Mouse (Mus musculus) CD4-positive, CD25-positive, alpha-beta regulatory T cell, adult 4 months (primary cell): ENCODE results near the gene Cadm4. TPM values are rescaled to one million over a fixed set of nuclear protein-coding genes. Genes with fewer than 3 reads are reported as not detected.
"Not testable (repeated sequence)": the region's sequence is repeated elsewhere in the genome, so short reads cannot be mapped to it uniquely, and the experiment has no call there.

ENCODE experiments used
- ATAC-seq: one replicate; pipeline ENCODE4 v1.8.0; 2017
- polyA plus RNA-seq, 2 experiments: library from polyadenylated mRNA; unstranded; fragments of 100-300 nt; shearing (Covaris generic); gene quantifications; one replicate each; pipeline ENCODE4 v1.2.1; 2017

The Cadm4 gene
- polyA plus RNA-seq, 2 experiments from 2014 or later, result not detected

DNA sequence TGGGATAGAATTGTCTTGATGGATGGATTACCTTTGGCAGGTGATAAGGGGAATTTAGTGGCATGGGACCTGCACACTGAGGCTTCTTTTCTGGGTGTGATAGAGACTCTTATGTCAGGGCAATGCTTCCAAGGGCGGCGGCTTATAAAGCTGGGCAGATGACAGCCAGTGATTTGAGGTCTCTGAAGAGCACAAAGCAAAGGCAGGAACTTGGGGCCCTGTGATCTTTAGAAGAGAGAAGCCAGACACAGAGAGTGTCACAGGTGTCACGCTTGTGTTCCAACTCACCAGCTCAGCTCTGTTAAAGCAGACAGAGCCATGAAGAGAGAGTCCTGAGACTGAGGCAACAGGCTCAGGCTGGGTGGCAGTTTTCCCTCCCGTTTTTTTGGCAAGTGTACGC lies 13.9 kb upstream of the Cadm4 start:
- ATAC-seq, result peak; percentile 76

DNA sequence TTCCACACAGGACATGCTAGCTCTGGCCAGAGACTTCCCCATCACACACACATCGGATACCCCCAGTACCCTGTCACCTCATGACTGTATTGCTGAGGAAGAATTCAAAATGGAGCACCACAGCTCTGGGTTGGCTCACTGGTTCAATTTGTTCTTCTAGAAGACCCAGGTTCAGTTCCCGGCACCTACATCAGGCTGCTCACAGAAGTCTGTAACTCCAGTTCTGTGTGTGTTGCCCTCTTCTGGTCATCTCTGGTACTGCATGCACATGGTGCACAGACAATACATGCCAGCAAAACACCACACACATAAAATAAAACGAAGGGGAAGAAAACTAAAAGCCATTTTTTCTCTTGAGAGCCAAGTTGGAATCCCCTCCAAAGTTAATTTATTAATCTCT lies 12.7 kb upstream of the Cadm4 start:
- no peak for ATAC-seq

DNA sequence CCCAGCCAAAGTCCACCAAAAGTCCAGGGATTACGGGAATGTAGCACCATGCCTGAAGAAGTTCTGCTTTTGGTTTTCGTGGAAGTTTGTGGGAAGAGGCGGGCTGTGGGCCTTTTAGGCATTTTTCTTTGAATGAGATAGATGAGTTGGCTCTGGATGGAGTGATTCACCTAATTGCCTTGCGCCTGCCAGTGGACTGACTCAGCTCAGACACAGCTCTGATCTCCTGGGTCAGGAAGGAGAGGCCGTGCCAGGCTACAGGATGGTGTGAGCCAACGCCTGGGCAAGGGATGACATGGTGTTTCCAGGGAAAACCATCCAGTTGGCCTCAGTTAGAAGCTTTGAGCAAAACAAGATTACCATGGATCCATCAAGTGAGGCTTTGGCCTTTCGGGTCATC lies 11.5 kb upstream of the Cadm4 start:
- ATAC-seq, result no peak

DNA sequence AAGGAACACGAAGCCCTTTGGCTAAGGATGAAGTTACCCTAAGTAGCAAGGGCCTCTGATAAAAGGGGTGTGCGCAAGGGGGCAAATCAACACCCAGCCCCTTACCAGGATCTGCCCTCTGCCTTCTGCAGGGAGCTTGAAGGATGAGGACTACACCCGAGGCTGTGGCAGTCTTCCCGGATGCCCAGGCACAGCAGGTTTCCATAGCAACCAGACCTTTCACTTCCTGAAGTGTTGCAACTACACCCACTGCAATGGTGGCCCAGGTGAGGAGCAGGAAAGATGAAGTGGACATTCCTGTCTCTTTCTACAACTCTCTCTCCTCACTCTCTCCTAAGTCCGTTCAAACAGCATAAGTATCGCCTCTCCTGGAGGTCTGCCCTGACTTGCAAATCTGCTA lies 9.4 kb upstream of the Cadm4 start:
- no peak for ATAC-seq

DNA sequence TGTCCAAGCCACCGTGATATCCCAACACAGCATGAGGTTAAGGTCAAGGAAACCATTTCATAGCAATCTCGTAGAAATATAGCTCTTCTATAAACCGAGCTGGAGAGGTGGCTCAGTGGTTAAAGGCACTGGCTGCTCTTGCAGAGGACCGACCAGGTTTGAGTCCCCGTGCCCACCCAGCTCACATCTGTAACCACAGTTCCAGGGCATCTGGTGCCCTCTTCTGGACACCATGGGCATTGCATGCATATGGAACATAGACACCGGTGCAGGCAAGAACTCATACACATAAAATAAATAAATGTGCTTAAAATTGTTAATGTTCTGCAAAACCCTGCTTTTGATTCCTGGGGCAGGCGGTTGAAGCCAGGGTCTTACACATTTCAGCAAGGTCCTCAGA lies 8.9 kb upstream of the Cadm4 start:
- no peak for ATAC-seq

DNA sequence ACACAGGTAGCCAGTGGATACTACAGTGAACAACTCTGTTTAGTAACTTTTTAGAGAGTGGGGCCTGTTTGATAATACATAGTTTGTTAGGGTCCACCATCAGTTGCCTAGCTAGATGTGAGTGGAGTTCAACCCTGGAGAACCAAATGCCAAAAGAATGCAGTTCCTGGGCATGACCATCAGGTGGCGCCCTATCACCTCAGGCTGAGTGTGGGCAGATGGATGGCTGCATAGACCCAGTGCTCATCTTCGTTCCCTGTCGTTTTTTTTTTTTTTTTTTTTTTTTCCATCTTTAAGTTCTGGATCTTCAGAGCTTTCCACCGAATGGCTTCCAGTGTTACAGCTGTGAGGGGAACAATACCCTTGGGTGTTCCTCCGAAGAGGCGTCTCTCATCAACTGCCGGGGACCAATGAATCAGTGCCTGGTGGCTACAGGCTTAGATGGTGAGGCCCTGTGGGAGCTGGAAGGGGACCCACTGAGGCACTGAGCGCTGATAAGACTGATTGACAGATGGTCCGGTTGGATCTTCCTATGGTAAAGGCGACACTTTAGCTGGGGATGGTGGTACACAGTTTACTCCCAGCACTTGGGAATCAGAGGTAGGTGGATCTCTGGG lies 7.8 kb upstream of the Cadm4 start:
- peak; percentile 72 for ATAC-seq

DNA sequence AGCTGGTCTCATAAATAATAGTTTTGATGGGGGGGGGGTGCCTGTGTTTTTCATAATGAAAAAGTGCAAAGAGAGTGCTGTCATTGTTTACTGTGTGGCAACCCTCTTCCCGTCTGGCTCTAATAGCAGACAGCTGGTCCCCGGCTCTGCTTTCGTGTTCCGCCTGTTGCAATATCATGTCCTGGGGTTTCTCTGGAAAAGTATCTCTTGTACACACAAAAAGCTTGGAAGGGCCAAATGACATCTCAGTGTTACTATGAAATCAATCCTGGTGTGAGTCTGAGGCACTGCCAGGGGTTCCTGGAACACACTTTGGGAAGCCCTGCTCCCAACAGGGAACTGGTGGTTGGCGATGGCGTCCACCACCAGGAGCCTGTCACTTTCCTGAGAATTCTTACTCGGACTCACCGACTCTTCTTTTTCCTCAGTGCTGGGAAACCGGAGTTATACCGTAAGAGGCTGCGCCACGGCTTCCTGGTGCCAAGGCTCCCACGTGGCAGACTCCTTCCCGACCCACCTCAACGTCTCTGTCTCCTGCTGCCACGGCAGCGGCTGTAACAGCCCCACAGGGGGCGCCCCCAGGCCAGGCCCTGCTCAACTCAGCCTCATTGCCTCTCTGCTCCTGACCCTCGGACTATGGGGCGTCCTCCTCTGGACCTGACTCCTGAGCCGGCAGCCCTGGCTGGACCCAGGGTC lies 6.9 kb upstream of the Cadm4 start:
- ATAC-seq, result no peak

DNA sequence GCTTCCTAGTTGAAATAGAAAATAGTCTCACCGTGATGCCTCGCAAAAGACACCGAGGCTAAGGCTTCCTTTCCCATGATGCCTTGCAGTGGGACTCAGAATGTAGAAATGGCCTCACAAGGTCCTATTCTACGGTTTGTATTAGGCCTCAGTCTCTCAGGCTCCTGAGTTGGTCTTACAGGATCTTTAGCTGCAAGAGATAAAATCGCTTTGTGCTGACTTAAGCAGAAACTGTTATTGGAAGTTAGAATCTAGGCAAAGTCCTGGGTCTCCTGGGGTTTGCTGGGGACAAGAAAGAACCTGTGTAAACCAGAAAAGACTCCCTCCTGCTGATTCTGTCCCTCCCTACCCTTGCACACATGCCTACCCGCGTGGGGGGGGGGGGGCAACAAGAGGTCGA lies 5.5 kb upstream of the Cadm4 start:
- ATAC-seq, result no peak

DNA sequence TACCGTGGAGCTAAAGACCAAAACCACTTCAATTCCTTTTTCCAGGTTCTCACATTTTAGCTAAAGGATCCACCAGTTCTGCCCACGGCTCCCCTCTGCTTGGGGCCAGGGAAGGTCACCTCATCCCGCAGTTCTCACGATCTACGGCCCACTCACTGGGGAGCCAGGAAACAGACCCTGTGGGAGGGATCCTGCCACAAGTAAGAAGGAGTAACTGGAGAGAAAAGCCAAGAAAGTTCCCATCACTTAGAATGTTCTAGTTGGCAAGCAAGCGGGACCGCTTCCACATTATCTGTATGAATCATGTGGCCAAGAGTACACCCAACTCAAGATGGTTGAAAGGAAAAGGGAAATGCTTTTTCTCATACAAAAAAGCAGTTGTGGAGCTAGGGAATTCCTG lies 5.0 kb upstream of the Cadm4 start:
- no peak for ATAC-seq

DNA sequence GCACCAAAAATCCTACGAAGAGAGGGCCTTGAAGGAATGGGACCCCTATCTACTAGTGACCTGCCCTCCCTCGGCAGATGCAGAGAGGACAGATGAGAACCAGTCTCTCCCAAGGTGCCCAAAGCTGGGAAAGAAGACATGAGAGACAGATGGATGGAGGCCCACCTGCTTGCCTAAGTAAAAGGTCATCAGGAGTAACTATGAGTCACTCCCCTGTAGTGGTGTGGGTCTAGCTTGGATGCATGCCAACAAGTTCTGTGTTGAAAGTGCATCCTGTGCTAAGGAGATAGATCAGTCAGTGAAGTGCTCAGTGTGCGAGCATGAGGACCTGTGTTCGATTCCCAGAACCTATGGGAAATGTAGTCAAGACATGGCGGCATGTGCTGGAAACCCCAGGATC lies 2.9 kb upstream of the Cadm4 start:
- ATAC-seq, result no peak

DNA sequence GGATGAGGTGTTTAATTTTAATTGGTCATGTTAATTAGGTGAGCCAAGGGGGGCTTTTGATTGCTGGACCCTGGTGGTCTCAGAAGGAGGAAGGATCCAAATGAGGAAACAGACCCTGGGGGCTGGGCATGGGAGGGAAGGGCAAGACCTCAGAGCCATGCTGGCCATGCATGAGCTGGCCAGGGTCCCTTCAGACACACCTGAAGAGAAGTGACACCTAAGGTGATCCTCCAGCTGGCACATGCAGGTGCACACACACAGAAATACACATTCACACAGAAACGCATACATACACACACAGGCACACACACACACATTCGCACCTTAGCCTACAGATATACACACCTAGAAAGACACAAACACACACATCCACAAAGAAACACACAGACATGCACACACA lies 2.1 kb upstream of the Cadm4 start:
- no peak for ATAC-seq

DNA sequence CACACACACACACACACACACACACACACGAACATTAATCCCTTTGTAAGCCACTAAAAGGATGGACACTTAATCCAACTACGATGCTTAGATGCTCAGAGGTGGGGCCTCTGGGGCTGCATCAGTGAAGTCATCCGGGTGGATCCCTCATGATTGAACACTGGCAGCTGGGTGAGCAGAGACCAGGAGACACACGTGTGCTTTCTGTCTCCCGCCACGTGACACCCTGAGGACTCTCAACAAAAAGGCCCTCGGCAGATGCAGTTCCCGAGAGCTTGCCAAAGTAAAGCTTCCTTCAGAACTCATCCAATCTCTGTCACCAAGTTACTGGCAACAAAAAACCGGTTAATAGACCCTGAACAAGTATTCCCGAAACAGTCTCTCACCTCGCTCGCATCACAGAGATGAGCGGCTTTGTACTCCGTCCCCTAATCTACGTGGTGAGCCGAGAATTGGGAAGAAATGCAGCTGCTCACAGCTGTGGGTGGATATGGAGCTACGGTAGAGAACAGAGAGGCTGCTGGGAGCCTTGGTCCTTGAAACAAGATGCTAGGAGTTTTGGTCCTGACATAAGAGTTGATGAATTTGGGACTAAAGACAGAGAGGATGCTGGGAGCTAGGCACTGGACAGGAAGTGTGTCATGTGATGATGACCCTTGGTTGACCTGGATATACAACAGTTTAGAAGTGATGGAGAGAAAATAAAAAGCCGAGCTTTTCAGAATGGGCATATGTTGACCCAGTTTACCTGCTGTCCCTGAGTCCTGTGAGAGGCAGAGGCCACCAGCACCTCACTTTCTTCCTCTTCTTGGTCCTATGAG lies 1.5 kb upstream of the Cadm4 start:
- no peak for ATAC-seq

DNA sequence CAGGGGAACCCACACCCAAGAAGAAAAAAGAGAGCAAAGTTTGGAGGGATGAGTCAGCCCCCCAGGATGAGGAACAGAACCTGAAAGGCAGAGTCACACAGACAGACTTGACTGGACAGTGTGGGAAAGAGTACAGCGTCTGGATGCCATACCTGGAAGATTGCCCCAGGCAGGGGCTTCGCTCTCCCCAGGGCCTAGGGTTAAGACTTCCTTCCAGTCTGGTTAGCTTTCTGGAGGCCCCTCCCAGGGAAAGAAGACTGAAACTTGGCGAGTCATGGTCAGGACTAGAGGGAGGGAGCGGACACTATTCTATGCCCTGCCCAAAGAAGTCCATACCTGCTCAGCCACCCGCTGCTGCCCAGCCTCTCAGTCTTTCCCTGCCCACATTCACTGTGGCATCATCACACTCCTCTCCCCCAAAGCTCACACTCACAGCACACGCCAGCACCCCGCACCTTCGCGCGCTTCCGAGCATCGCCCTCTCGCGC lies 793 bp upstream of the Cadm4 start:
- no peak for ATAC-seq

DNA sequence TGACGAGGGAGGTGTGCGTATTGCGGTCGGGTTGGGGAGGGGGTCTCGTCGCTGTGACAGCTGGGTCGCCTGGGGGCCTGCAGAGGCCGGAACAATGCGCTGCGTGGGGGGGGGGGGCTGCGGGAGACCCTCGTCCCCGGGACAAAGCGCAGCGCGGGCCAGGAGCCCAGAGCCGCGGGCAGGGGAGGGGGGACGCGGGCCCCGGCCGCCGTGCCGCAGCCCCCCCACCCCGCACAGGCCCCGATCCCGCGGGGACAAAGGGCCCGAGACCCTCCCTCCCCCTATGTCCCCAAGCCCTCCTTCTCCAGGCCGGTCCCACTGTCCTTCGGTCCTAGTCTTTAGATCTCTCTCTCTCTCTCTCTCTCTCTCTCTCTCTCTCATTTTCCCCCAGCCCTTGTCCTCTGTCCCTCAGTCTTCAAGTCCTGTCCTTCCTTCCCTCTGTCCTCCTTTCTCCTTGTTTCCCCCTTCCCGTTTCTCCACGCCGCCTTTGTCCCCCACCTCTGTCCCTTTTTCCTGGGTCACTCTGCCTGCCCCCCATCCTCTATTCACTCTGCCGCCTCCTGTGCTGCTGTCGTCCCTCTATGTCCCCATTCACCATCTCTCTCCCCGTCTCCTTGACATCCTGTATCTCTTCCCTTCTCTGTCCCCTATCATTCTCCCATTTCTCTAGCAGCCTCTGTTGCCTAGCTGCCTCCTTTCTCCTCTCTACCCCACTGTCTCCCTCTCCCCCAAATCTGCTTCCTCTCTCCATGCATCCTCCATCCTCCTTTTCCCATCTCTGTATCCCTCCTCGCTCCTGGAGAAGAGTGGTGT lies 591 bp downstream of the Cadm4 start:
- no peak for ATAC-seq

DNA sequence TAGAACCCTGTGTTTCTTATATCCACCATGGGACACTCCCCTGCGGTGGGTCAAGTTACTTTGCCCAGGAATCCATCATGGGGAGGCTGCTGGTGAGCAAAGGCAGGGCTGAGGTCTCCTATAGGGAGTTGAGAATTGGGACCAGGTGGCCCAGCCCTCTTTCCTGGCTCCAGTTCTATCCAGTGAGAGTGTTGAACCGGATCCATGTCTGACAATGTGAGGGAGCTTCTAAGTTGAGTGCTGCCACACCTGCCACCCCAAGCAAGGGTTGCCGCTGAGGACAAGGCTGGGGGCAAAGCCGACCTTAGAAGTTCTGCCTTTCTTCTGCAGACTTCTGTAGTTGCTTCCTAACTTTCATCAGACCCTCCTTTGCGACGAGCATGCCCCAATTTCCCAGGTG lies 1.5 kb downstream of the Cadm4 start:
- not testable (repeated sequence) for ATAC-seq

DNA sequence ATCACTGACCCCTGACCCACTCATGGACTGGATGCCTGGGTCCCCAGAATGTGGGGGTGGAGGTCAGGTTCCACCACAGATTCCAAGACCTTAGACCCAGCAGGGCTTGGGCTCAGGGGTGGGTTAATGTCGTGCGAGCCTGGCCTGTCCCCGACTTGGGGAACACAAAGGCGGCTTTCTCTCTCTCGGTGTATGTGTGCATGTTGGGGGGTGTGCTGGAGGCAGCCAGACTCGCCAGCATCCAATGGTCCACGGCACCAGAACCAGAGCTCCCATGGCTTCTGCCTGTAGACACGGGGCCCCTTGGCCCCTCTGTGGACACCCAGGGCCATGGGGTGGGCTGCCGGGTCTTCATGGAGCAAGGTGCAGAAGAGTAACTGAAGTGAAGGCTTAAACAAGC lies 3.7 kb downstream of the Cadm4 start:
- ATAC-seq, result no peak

DNA sequence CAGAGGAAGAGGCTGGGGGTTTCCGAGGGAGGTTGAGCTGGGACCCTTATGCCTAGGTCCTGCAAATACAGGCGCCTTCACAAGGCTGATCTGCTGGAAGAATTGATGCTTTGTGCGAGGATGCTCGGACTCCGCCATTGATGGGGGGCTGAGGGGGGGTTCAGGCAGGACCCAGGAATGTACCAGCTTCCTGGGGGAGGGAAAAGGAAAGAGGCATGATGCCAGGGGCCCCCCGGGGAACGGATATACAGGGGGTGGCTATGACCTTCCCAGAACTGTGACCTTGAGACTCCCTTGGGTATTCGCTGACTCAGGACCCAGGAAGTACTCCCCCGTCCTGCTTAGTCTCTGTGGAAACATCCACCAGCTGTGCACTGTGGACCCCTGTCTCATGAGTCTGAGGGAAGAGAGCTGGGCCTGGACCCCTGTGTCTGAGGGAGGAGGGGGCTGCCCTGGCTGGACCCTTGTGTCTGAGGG lies 4.9 kb downstream of the Cadm4 start:
- no peak for ATAC-seq

DNA sequence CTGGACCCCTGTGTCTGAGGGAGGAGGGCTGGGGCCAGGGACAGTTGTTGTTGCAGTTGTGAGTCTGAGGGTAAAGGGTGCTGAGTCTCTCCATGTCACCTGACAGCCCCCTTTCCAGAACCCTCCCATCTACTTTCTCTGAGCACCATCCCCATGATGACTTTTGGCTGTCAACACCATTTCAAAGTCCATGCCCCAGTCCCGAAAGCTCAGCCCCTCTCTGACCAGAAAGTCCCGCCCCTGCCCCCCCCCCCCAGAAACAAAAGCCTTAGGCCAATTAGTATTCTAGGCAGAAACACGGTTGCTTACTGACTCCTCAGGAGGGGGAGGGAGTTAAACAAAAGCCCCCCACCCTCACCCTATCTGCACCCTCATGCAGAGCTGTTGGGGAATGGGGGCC lies 5.6 kb downstream of the Cadm4 start:
- no peak for ATAC-seq

DNA sequence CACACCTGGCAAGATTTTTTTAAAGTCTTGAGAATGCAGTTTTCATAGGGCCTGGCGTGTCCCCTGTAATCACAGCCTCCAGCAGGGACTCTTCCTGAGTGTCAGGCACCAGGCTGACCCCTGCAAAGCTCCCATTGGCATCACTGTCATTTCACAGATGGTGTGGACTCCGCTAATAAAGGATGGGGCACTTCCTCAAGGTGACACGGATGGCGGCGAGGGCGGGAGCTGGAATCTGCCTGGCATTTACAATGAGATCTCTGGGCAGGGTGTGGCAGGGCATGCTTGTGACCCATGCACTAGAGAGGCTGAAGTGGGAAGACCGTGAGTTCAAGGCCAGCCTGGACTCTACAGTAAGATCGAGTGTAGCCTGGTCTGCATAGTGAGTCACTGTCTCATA lies 6.5 kb downstream of the Cadm4 start:
- no peak for ATAC-seq

DNA sequence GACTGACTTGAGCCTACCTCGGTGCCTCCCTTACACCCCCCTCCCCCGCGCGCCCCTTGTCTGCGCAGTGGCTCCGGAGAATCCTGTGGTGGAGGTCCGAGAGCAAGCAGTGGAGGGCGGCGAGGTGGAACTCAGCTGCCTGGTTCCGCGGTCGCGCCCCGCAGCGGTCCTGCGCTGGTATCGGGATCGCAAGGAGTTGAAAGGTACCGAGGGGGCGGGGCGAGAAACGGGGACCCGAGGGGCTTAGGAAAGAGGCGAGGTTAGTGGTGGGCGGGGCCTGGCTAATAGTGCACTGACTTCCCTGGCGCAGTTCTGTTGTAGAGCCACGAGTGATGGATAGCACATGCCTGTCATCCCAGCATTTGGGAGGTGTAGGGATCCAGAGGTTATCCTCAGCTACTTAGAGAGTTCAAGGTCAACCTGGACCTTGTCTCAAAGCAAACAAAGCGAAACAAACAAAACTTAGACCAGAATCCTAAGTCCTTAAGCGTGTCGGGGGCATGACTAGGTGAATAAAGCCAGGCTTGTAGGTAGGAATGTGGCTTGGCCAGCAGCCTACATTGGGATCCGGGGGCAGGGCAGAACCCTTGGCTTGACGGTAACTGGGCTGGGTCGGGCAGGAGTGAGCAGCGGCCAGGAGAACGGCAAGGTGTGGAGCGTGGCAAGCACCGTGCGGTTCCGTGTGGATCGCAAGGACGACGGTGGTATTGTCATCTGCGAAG lies 18.2 kb downstream of the Cadm4 start:
- no peak for ATAC-seq

DNA sequence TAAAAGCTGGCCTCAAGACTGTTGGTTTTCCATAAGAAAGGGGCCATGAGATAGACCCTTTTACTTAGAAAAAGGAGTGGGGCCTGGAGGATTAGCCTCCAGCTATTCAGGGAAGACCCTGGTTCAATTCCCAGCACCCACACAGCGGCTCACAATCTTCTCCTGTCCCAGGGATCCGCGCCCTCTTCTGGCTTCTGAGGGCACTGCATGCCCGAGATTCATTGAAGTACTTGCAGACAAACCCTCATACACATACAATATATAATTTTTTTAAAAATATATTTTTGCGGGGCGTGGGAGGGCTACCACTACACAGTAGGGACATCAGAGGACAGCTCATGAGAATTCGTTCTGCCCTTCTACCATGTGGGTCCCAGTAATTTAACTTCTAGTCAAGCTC lies 19.1 kb downstream of the Cadm4 start:
- no peak for ATAC-seq

DNA sequence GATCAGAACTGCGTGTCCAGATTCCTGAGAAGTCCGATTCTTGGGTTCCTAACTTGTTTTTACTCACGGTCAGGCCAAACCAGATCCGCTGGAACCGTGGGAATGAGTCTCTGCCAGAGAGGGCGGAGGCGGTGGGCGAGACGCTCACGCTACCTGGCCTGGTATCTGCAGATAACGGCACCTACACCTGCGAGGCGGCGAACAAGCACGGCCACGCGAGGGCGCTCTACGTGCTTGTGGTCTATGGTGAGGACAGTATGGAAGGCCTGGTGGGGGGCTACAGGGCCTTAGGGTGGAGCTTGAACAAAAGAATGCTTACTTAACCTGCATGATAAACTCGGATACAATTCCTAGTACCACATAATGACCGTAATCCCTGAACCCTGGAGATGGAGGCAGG lies 19.7 kb downstream of the Cadm4 start:
- no peak for ATAC-seq
